Mouse (Mus musculus): ENCODE data around the gene Cdkl3. TPM values are rescaled to one million over a fixed set of nuclear protein-coding genes. Genes with fewer than 3 reads are reported as not detected.

The Cdkl3 gene
- polyA plus RNA-seq, 2 experiments = 0.75 to 0.81 TPM

DNA sequence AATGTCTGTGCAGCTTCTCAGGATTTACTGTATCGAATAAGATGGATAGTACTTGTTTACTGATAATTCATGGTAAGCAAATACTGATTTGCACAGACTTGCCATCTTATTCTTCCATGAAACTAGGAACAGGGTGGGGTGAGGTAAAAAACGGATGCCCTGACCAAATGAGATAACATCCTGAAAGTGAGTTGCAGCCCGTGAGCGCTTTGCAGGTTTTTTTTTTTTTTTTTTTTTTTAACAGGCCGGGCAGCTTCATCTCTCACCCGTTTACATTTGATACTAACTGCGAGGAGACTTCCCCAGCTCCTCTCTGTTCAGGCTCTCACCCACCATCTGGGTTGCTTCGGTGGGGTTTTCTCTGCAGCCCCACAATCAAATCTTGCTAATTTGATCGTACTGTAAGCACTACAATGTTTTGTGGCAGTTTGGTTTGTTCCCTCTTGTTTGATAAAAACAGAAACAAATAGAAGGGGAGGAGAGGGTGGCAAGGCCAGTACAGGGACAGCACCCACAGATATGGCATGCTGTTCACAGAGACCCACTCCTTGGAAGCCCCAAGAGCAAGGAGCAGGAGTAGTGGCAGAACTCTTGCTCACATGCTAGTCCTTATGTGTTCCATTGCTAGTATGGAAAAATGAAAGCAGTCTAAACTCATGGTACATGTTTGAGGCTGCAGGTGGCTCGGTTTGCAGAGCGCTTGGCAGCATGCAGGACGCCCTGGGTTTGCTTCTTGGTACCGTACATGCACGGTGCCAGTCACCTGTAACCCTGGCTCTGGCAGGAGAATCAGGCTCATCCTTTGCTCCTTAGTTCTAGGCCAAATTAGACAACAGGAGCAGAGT is 70.8 kb downstream of the Cdkl3 start:
- no peak for TF ChIP-seq CTCF (IDR thresholded peaks at IDR 0.05; ENCODE audit: low read depth)
- peak; percentile 47; the same call in 1 of the 2 replicates for TF ChIP-seq EP300 (IDR thresholded peaks at IDR 0.05; ENCODE audit: low read depth)
- Histone ChIP-seq H3K27me3 (ENCODE audit: control insufficient read depth, insufficient read depth, low read length) (no peaks in the 10 kb centered on the region), H3K4me3 (ENCODE audit: insufficient read depth in 1 of 2, low read depth in 2 of 2, low read length in 2 of 2) (no peak overlapping the region), H3K9ac (replicated peaks) (no peak overlapping the region), H3K4me1 (replicated peaks; ENCODE audit: control insufficient read depth in 2 of 2, insufficient read depth in 2 of 2, low read length in 1 of 2) (peaks cover 10 to 31% of the 10 kb centered on the region in 2 experiments), H3K27ac (no peak overlapping the region; the same call in 1 of the 2 replicates), H3K4me2 (ENCODE audit: low read depth) (peak overlapping the region; percentile 39), H3K36me3 (replicated peaks; ENCODE audit: control insufficient read depth, insufficient read depth, low read depth) (no peaks in the 10 kb centered on the region), H3K9me3 (ENCODE audit: control insufficient read depth, low read length) (no peaks in the 10 kb centered on the region)
- DNase-seq (ENCODE audit: low read depth in 3 of 3, low spot score in 3 of 3) (peak in 1 of 3 experiments; percentile 47), ATAC-seq (ENCODE audit: insufficient read depth) (0 out of 2 replicates have a peak, but pooled peaks have one; percentile 51)
- 23% methylated on average over 14 of the region's 14 CpGs for WGBS (ENCODE audit: insufficient replicate concordance)

DNA sequence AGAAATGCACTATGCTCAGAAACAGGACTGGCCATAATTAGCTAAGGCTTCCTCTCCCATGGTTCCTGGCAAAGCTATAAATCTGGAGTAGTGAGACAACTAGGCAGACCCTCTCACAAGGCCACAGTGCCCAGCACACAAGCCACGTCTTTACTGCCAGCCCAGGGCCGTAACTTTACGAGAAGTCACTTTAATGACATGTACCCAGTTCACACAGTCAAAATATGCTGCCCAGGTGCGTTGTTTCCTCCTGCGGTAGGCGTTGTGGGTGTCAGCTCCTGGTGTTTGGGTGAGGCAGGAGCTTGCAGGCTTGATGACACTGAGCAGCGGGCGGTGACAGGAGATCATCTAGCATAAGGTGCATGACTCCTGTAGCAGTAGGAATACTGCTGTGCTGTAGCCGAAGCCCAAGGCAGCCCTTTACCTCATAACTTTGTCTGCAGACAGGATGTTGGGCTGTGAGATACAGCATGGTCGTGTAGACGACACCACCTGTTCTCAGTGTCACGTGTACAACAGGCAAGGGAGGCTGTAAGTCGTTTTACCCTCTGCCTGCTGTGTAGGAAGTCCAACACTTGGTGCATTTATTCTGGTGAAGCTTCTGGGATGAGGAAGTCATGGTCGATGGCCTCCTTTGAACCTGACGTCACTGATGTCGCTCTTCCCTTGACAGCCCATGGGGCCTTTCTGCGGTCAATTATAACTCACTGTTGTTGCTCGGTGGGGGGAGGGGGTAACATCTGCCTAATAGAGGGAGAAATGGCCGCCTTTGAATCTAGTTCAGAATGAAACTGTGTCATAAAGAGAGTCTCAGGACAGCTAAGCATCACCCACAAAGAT is 72.0 kb downstream of the Cdkl3 start:
- TF ChIP-seq CTCF (IDR thresholded peaks at IDR 0.05; ENCODE audit: low read depth) (no peak), EP300 (IDR thresholded peaks at IDR 0.05; ENCODE audit: low read depth) (no peak)
- no peak for ATAC-seq (ENCODE audit: insufficient read depth)
- peaks cover 10 to 34% of the 10 kb centered on the region in 2 experiments for H3K4me1 ChIP-seq (replicated peaks; ENCODE audit: control insufficient read depth in 2 of 2, insufficient read depth in 2 of 2, low read length in 1 of 2)
- H3K4me2 ChIP-seq (ENCODE audit: low read depth) = no peak overlapping the region
- H3K4me3 ChIP-seq (ENCODE audit: insufficient read depth in 1 of 2, low read depth in 2 of 2, low read length in 2 of 2) = no peak overlapping the region
- H3K36me3 ChIP-seq (replicated peaks; ENCODE audit: control insufficient read depth, insufficient read depth, low read depth) = no peaks in the 10 kb centered on the region
- WGBS (ENCODE audit: insufficient replicate concordance) = 31% methylated on average over 19 of the region's 19 CpGs
- no peak for DNase-seq (ENCODE audit: low read depth in 3 of 3, low spot score in 3 of 3)
- no peak overlapping the region for H3K27ac ChIP-seq
- no peak overlapping the region for H3K9ac ChIP-seq (replicated peaks)
- H3K27me3 ChIP-seq (ENCODE audit: control insufficient read depth, insufficient read depth, low read length) = no peaks in the 10 kb centered on the region
- no peaks in the 10 kb centered on the region for H3K9me3 ChIP-seq (ENCODE audit: control insufficient read depth, low read length)

DNA sequence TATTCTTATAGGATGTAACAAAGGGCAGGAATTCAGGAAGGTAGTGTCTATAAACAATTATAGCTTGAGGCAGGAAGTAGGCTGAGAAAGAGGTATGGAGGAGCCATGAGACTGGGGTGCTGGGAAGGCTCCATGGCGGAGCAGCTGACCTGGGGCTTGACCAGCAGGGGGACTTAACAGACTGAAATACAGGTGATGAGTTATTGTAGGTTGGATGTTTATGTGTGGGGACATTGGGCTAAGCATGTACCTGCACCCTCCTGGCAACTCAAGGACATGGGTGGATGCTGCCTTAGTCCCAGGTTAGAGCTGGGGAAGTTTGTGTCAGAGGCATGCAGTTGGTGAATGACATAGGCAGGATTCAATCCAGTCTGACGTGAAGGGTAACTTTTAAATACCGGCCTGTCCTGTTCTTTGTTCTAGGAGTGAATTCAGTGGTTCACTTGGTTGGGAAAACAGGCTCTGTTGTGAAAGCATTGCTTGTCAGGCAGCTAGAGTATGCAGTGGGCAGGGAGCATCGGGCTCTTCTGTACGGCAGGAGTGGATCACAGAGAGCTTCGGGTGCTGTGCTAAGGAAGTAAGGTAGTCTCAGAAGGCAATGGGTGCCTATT is 72.8 kb downstream of the Cdkl3 start:
- H3K36me3 ChIP-seq (replicated peaks; ENCODE audit: control insufficient read depth, insufficient read depth, low read depth) = no peaks in the 10 kb centered on the region
- H3K27ac ChIP-seq = no peak overlapping the region
- H3K9me3 ChIP-seq (ENCODE audit: control insufficient read depth, low read length) = no peaks in the 10 kb centered on the region
- no peak overlapping the region for H3K4me3 ChIP-seq (ENCODE audit: insufficient read depth in 1 of 2, low read depth in 2 of 2, low read length in 2 of 2)
- H3K9ac ChIP-seq (replicated peaks) = no peak overlapping the region
- H3K4me2 ChIP-seq (ENCODE audit: low read depth) = no peak overlapping the region
- peaks cover 10 to 31% of the 10 kb centered on the region in 2 experiments for H3K4me1 ChIP-seq (replicated peaks; ENCODE audit: control insufficient read depth in 2 of 2, insufficient read depth in 2 of 2, low read length in 1 of 2)
- ATAC-seq (ENCODE audit: insufficient read depth) = no peak
- TF ChIP-seq EP300 (IDR thresholded peaks at IDR 0.05; ENCODE audit: low read depth) = no peak
- TF ChIP-seq CTCF (IDR thresholded peaks at IDR 0.05; ENCODE audit: low read depth) = peak; percentile 31; the same call in 1 of the 2 replicates
- DNase-seq (ENCODE audit: low read depth in 3 of 3, low spot score in 3 of 3) = no peak
- WGBS (ENCODE audit: insufficient replicate concordance) = 69% methylated on average over 6 of the region's 6 CpGs
- H3K27me3 ChIP-seq (ENCODE audit: control insufficient read depth, insufficient read depth, low read length) = no peaks in the 10 kb centered on the region

DNA sequence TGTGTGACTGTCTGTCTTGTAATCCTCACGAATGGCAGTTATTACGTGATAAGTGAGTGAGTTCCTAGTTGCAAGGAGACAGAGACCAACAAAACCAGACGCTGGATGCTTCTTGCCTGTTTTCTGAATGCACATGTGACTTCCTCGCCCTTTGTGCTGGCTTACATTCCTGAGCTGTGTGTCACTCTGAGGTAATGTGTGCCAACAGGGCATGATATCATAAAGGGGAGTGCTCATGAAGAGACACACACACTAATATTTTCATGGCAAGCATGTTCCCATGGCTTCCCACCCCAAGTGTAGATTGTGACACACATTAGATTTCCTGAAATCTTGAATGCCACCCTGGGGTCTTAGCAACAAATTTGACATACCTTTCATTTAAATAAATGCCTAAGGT is 73.9 kb downstream of the Cdkl3 start:
- H3K4me1 ChIP-seq (replicated peaks; ENCODE audit: control insufficient read depth in 2 of 2, insufficient read depth in 2 of 2, low read length in 1 of 2) = peaks cover 10 to 31% of the 10 kb centered on the region in 2 experiments
- no peak for TF ChIP-seq CTCF (IDR thresholded peaks at IDR 0.05; ENCODE audit: low read depth)
- no peak for TF ChIP-seq EP300 (IDR thresholded peaks at IDR 0.05; ENCODE audit: low read depth)
- H3K4me2 ChIP-seq (ENCODE audit: low read depth) = no peak overlapping the region
- no peaks in the 10 kb centered on the region for H3K36me3 ChIP-seq (replicated peaks; ENCODE audit: control insufficient read depth, insufficient read depth, low read depth)
- no peak overlapping the region for H3K9ac ChIP-seq (replicated peaks)
- no peak for DNase-seq (ENCODE audit: low read depth in 3 of 3, low spot score in 3 of 3)
- no peaks in the 10 kb centered on the region for H3K9me3 ChIP-seq (ENCODE audit: control insufficient read depth, low read length)
- no peaks in the 10 kb centered on the region for H3K27me3 ChIP-seq (ENCODE audit: control insufficient read depth, insufficient read depth, low read length)
- ATAC-seq (ENCODE audit: insufficient read depth) = no peak
- 59% methylated on average over 4 of the region's 4 CpGs for WGBS (ENCODE audit: insufficient replicate concordance)
- H3K27ac ChIP-seq = no peak overlapping the region
- H3K4me3 ChIP-seq (ENCODE audit: insufficient read depth in 1 of 2, low read depth in 2 of 2, low read length in 2 of 2) = no peak overlapping the region

Data from liver, embryonic 14.5 days (tissue).